Mouse (Mus musculus): ENCODE data around the gene Abhd17b. TPM values are rescaled to one million over a fixed set of nuclear protein-coding genes. Genes with fewer than 3 reads are reported as not detected.
A peak's percentile ranks its signal among the peaks of the same experiment; 100 is the strongest.

Gene Abhd17b
- 6.9 and 7.5 TPM in 2 replicates for polyA plus RNA-seq (2015; fragmentation: Nextera tagmentation; extraction: Ambion mirVana)

GRCm38 (mm10) chr19:21653172-21653981 is at the start of gene Abhd17b:
TSS of gene Abhd17b (plus strand) at chr19:21653185.
- 1% methylated on average over 100 of the region's 105 CpGs for WGBS (ENCODE audit: insufficient replicate concordance)
- H3K4me3 ChIP-seq (replicated peaks), result peak within 1 kb of the TSS; percentile 78
- ATAC-seq (ENCODE audit: insufficient read depth), result peak; percentile 45
- H3K27me3 ChIP-seq, result no peaks in the 10 kb centered on the region
- no peaks in the 10 kb centered on the region for H3K9me3 ChIP-seq (replicated peaks)
- H3K4me1 ChIP-seq (replicated peaks), result peaks cover 36% of the 10 kb centered on the region
- peak within 1 kb of the TSS; percentile 91 for H3K27ac ChIP-seq (replicated peaks)
- H3K4me2 ChIP-seq, result peak within 1 kb of the TSS; percentile 88
- no peaks in the 10 kb centered on the region for H3K36me3 ChIP-seq (replicated peaks)
- peak within 1 kb of the TSS; percentile 76 for H3K9ac ChIP-seq

- no peaks in the 10 kb centered on the region for H3K27me3 ChIP-seq
- H3K36me3 ChIP-seq (replicated peaks), result no peaks in the 10 kb centered on the region
- H3K9ac ChIP-seq, result no peak overlapping the region
- H3K27ac ChIP-seq (replicated peaks), result no peak overlapping the region
- H3K4me2 ChIP-seq, result no peak overlapping the region
- ATAC-seq (ENCODE audit: insufficient read depth), result no peak
- no peak overlapping the region for H3K4me3 ChIP-seq (replicated peaks)
- peaks cover 15% of the 10 kb centered on the region for H3K4me1 ChIP-seq (replicated peaks)
- 12% methylated on average over 3 of the region's 3 CpGs for WGBS (ENCODE audit: insufficient replicate concordance)
- H3K9me3 ChIP-seq (replicated peaks), result no peaks in the 10 kb centered on the region
Measured at GRCm38 (mm10) chr19:21603836-21604235, 49.1 kb upstream of the Abhd17b start.

- Histone ChIP-seq H3K27ac (replicated peaks) (no peak overlapping the region), H3K36me3 (replicated peaks) (no peaks in the 10 kb centered on the region), H3K9ac (no peak overlapping the region), H3K27me3 (no peaks in the 10 kb centered on the region), H3K4me3 (replicated peaks) (no peak overlapping the region), H3K4me2 (no peak overlapping the region), H3K4me1 (replicated peaks) (peaks cover 11% of the 10 kb centered on the region), H3K9me3 (replicated peaks) (no peaks in the 10 kb centered on the region)
- no peak for ATAC-seq (ENCODE audit: insufficient read depth)
- WGBS (ENCODE audit: insufficient replicate concordance), result 71% methylated on average over 3 of the region's 3 CpGs
Measured at GRCm38 (mm10) chr19:21605294-21605693, 47.7 kb upstream of the Abhd17b start.

- WGBS (ENCODE audit: insufficient replicate concordance), result 65% methylated on average over 6 of the region's 6 CpGs
- no peak for ATAC-seq (ENCODE audit: insufficient read depth)
- Histone ChIP-seq H3K4me1 (replicated peaks) (0 out of 2 replicates have a peak, but pooled peaks cover 3% of the 10 kb centered on the region), H3K27ac (replicated peaks) (no peak overlapping the region), H3K4me3 (replicated peaks) (no peak overlapping the region), H3K9me3 (replicated peaks) (no peaks in the 10 kb centered on the region), H3K9ac (no peak overlapping the region), H3K36me3 (replicated peaks) (no peaks in the 10 kb centered on the region), H3K27me3 (no peaks in the 10 kb centered on the region), H3K4me2 (no peak overlapping the region)
Measured at GRCm38 (mm10) chr19:21610240-21610639, 42.7 kb upstream of the Abhd17b start.

GRCm38 (mm10) chr19:21611297-21611696 is 41.7 kb upstream of the Abhd17b start:
- Histone ChIP-seq H3K9me3 (replicated peaks) (no peaks in the 10 kb centered on the region), H3K9ac (no peak overlapping the region), H3K36me3 (replicated peaks) (no peaks in the 10 kb centered on the region), H3K27ac (replicated peaks) (no peak overlapping the region), H3K4me3 (replicated peaks) (no peak overlapping the region), H3K4me2 (no peak overlapping the region), H3K4me1 (replicated peaks) (0 out of 2 replicates have a peak, but pooled peaks cover 3% of the 10 kb centered on the region), H3K27me3 (no peaks in the 10 kb centered on the region)
- WGBS (ENCODE audit: insufficient replicate concordance), result 67% methylated on average over 6 of the region's 6 CpGs
- ATAC-seq (ENCODE audit: insufficient read depth), result no peak

GRCm38 (mm10) chr19:21611725-21612575 is 41.0 kb upstream of the Abhd17b start:
- no peaks in the 10 kb centered on the region for H3K36me3 ChIP-seq (replicated peaks)
- H3K4me2 ChIP-seq, result no peak overlapping the region
- no peaks in the 10 kb centered on the region for H3K27me3 ChIP-seq
- no peak overlapping the region for H3K4me3 ChIP-seq (replicated peaks)
- 67% methylated on average over 9 of the region's 9 CpGs for WGBS (ENCODE audit: insufficient replicate concordance)
- H3K27ac ChIP-seq (replicated peaks), result no peak overlapping the region
- H3K4me1 ChIP-seq (replicated peaks), result 0 out of 2 replicates have a peak, but pooled peaks cover 3% of the 10 kb centered on the region
- no peak overlapping the region for H3K9ac ChIP-seq
- no peaks in the 10 kb centered on the region for H3K9me3 ChIP-seq (replicated peaks)
- ATAC-seq (ENCODE audit: insufficient read depth), result no peak

GRCm38 (mm10) chr19:21615801-21616200 is 37.2 kb upstream of the Abhd17b start:
- no peak overlapping the region for H3K4me2 ChIP-seq
- H3K27me3 ChIP-seq, result no peaks in the 10 kb centered on the region
- H3K4me1 ChIP-seq (replicated peaks), result 0 out of 2 replicates have a peak, but pooled peaks cover 3% of the 10 kb centered on the region
- no peak overlapping the region for H3K27ac ChIP-seq (replicated peaks)
- no peak overlapping the region for H3K4me3 ChIP-seq (replicated peaks)
- 62% methylated on average over 3 of the region's 3 CpGs for whole genome bisulfite sequencing (ENCODE audit: insufficient replicate concordance)
- ATAC-seq (ENCODE audit: insufficient read depth), result no peak
- H3K9ac ChIP-seq, result no peak overlapping the region
- no peaks in the 10 kb centered on the region for H3K36me3 ChIP-seq (replicated peaks)
- H3K9me3 ChIP-seq (replicated peaks), result no peaks in the 10 kb centered on the region

GRCm38 (mm10) chr19:21623410-21624147 is 29.4 kb upstream of the Abhd17b start:
- H3K4me3 ChIP-seq (replicated peaks), result no peak overlapping the region
- H3K9ac ChIP-seq, result no peak overlapping the region
- H3K36me3 ChIP-seq (replicated peaks), result no peaks in the 10 kb centered on the region
- no peak overlapping the region for H3K27ac ChIP-seq (replicated peaks)
- no peaks in the 10 kb centered on the region for H3K27me3 ChIP-seq
- no peaks in the 10 kb centered on the region for H3K9me3 ChIP-seq (replicated peaks)
- no peak for ATAC-seq (ENCODE audit: insufficient read depth)
- 49% methylated on average over 3 of the region's 3 CpGs for WGBS (ENCODE audit: insufficient replicate concordance)
- H3K4me1 ChIP-seq (replicated peaks), result peaks cover 4% of the 10 kb centered on the region
- no peak overlapping the region for H3K4me2 ChIP-seq

- Histone ChIP-seq H3K27me3 (no peaks in the 10 kb centered on the region), H3K4me2 (no peak overlapping the region), H3K9me3 (replicated peaks) (no peaks in the 10 kb centered on the region), H3K27ac (replicated peaks) (no peak overlapping the region), H3K4me1 (replicated peaks) (peaks cover 4% of the 10 kb centered on the region), H3K36me3 (replicated peaks) (no peaks in the 10 kb centered on the region), H3K4me3 (replicated peaks) (no peak overlapping the region), H3K9ac (no peak overlapping the region)
- no peak for ATAC-seq (ENCODE audit: insufficient read depth)
- 68% methylated on average over 4 of the region's 4 CpGs for WGBS (ENCODE audit: insufficient replicate concordance)
Measured at GRCm38 (mm10) chr19:21624148-21624535, 28.8 kb upstream of the Abhd17b start.

- Histone ChIP-seq H3K27me3 (no peaks in the 10 kb centered on the region), H3K4me2 (no peak overlapping the region), H3K9me3 (replicated peaks) (no peaks in the 10 kb centered on the region), H3K9ac (no peak overlapping the region), H3K4me3 (replicated peaks) (no peak overlapping the region), H3K27ac (replicated peaks) (no peak overlapping the region), H3K4me1 (replicated peaks) (peaks cover 7% of the 10 kb centered on the region), H3K36me3 (replicated peaks) (no peaks in the 10 kb centered on the region)
- 62% methylated on average over 6 of the region's 6 CpGs for WGBS (ENCODE audit: insufficient replicate concordance)
- ATAC-seq (ENCODE audit: insufficient read depth), result no peak
Measured at GRCm38 (mm10) chr19:21626271-21626988, 26.6 kb upstream of the Abhd17b start.
